ENCODE assay signal across 14 mouse cellular contexts in genomic region chr1:58691718-58692117, GRCm38 (mm10). TPM values are rescaled to one million over a fixed set of nuclear protein-coding genes. Genes with fewer than 3 reads are reported as not detected.
A peak's percentile ranks its signal among the peaks of the same experiment; 100 is the strongest.
DNase-seq lines count a peak whose midpoint lies in the region; ATAC-seq and TF ChIP-seq lines count a peak whose summit lies in the region.
"Not testable (repeated sequence)": the region's sequence is repeated elsewhere in the genome, so short reads cannot be mapped to it uniquely, and the experiment has no call there.
"Had no signal": no experiment of that assay in that cellular context is flagged by ENCODE, and none has a peak within 500 bp of the region (broad histone marks: within the 10 kb centered on the region; RNA-seq: fewer than 3 reads in every experiment).

No protein-coding gene starts in this region.

- not testable (repeated sequence) for H3K9me3 ChIP-seq in intestine, embryonic 15.5 days; intestine, embryonic 16.5 days (ENCODE audit: control insufficient read depth, low read length); intestine, postnatal 0 days (ENCODE audit: control insufficient read depth)

- 70% methylated on average over 1 of the region's 1 CpGs for WGBS in intestine, embryonic 15.5 days
- WGBS in intestine, embryonic 16.5 days = 60% methylated on average over 1 of the region's 1 CpGs
- 50% methylated on average over 1 of the region's 1 CpGs for WGBS in intestine, postnatal 0 days
- WGBS in liver, adult 2 months = 18% methylated on average over 1 of the region's 1 CpGs
- 24% methylated on average over 1 of the region's 1 CpGs for WGBS in small intestine, adult 2 months

- not testable (repeated sequence) for H3K4me2 ChIP-seq in intestine, embryonic 15.5 days (replicated peaks); intestine, embryonic 16.5 days (ENCODE audit: low read depth, low read length); intestine, postnatal 0 days (replicated peaks; ENCODE audit: low read depth)

- TF ChIP-seq CTCF in intestine, postnatal 0 days (IDR thresholded peaks at IDR 0.05; ENCODE audit: low read depth); liver, adult 2 months (IDR thresholded peaks at IDR 0.05; ENCODE audit: low read depth, low read length); small intestine, adult 2 months (IDR thresholded peaks at IDR 0.05; ENCODE audit: extremely low read depth, insufficient read length, insufficient replicate concordance, low read depth, low read length): not testable (repeated sequence)

- H3K4me1 ChIP-seq in brown adipose tissue, adult 24 weeks (ENCODE audit: control insufficient read depth, insufficient read depth, insufficient read length, low read length); intestine, embryonic 15.5 days (replicated peaks); intestine, embryonic 16.5 days (ENCODE audit: control insufficient read depth, insufficient read depth, low read length); intestine, postnatal 0 days (replicated peaks; ENCODE audit: control insufficient read depth, insufficient read depth, low read length); liver, adult 2 months (ENCODE audit: control insufficient read depth, insufficient read depth, low read length); small intestine, adult 2 months (ENCODE audit: control insufficient read depth, insufficient read depth, insufficient read length, low read length): not testable (repeated sequence)

- H3K27me3 ChIP-seq in intestine, embryonic 15.5 days (replicated peaks); intestine, embryonic 16.5 days (replicated peaks; ENCODE audit: control insufficient read depth, insufficient read depth, low read length); intestine, postnatal 0 days (replicated peaks; ENCODE audit: control insufficient read depth, insufficient read depth, low read length); liver, adult 2 months (ENCODE audit: control insufficient read depth, insufficient read depth, low read length); small intestine, adult 2 months (ENCODE audit: control insufficient read depth, insufficient read depth, low read length): not testable (repeated sequence)

- not testable (repeated sequence) for H3K36me3 ChIP-seq in intestine, embryonic 15.5 days; intestine, embryonic 16.5 days (ENCODE audit: control insufficient read depth, insufficient read depth, low read length); intestine, postnatal 0 days (ENCODE audit: control insufficient read depth, insufficient read depth); liver, adult 2 months (ENCODE audit: control insufficient read depth, insufficient read depth, low read length); small intestine, adult 2 months (ENCODE audit: control insufficient read depth, insufficient read depth, low read length)

- peak; percentile 84 for ATAC-seq in intestine, embryonic 15.5 days
- peak; percentile 83 for ATAC-seq in intestine, embryonic 16.5 days
- ATAC-seq in intestine, postnatal 0 days = peak; percentile 59; the same call in 1 of the 2 replicates

- not testable (repeated sequence) for H3K79me2 ChIP-seq in liver, adult 2 months (ENCODE audit: control insufficient read depth, insufficient read depth, low read length)

- not testable (repeated sequence) for H3K4me3 ChIP-seq in brown adipose tissue, adult 24 weeks (ENCODE audit: insufficient read depth, low read depth, low read length); intestine, embryonic 15.5 days (replicated peaks); intestine, embryonic 16.5 days (ENCODE audit: low read length); intestine, postnatal 0 days (ENCODE audit: low read depth, low read length); liver, adult 2 months (ENCODE audit: insufficient read depth, low read depth, low read length); small intestine, adult 2 months (ENCODE audit: low read depth, low read length)

- TF ChIP-seq POLR2A in liver, adult 2 months (IDR thresholded peaks at IDR 0.05; ENCODE audit: extremely low read depth, insufficient read depth, low read length); small intestine, adult 2 months (IDR thresholded peaks at IDR 0.05; ENCODE audit: low read depth, low read length): not testable (repeated sequence)

- peak overlapping the region; percentile 29 for H3K27ac ChIP-seq in brown adipose tissue, adult 24 weeks (replicated peaks; ENCODE audit: low read depth, low read length)
- not testable (repeated sequence) for H3K27ac ChIP-seq in intestine, embryonic 15.5 days; liver, adult 2 months (replicated peaks; ENCODE audit: insufficient read depth, low read depth, low read length)
- H3K27ac ChIP-seq in intestine, embryonic 16.5 days (ENCODE audit: low read length) = peak overlapping the region; percentile 57; the same call in 1 of the 2 replicates
- H3K27ac ChIP-seq in intestine, postnatal 0 days (ENCODE audit: low read depth, low read length) = peak overlapping the region; percentile 79
- peak overlapping the region; percentile 100 for H3K27ac ChIP-seq in small intestine, adult 2 months (ENCODE audit: insufficient read depth, low read depth, low read length)

- DNase-seq in heart, adult 11 months = peak; percentile 73
- DNase-seq in liver, adult 2 months (ENCODE audit: extremely low read depth, low read depth, low spot score) = peak; percentile 69

- not testable (repeated sequence) for H3K9ac ChIP-seq in intestine, embryonic 15.5 days; intestine, embryonic 16.5 days (ENCODE audit: low read depth, low read length); intestine, postnatal 0 days (ENCODE audit: low read depth, low read length); liver, adult 2 months (ENCODE audit: low read depth, low read length)

RNA-seq across cellular contexts. Expression of gene Als2cr12, which starts 4.1 kb away (rescaled TPM):
- polyA plus RNA-seq in brown adipose tissue, adult 24 weeks (2012; ENCODE audit: insufficient read depth, insufficient read length, missing spikeins) = 8.6 and 11.0 TPM in 2 replicates
- polyA plus RNA-seq in intestine, embryonic 15.5 days (2015; fragmentation: Nextera tagmentation; extraction: Ambion mirVana) = 1.5 and 1.6 TPM in 2 replicates
- polyA plus RNA-seq in intestine, embryonic 16.5 days (2015; fragmentation: Nextera tagmentation; extraction: Ambion mirVana) = 1.8 and 2.4 TPM in 2 replicates
- polyA plus RNA-seq in intestine, postnatal 0 days (2015; fragmentation: Nextera tagmentation; extraction: Ambion mirVana) = 10.6 and 13.9 TPM in 2 replicates
- total RNA-seq in liver, adult 2 months (2014; rRNA removed) = 0.13 and 0.74 TPM in 2 replicates
- 0.07 TPM in 1 of 2 replicates, not detected in the other for polyA plus RNA-seq in liver, adult 2 months (2012; rRNA removed)
- polyA plus RNA-seq in small intestine, adult 2 months (2012; rRNA removed) = 0.06 and 0.47 TPM in 2 replicates
- total RNA-seq: CH12.LX, MEL had no signal
- polyA plus RNA-seq: activated CD4-positive, CD25-positive, alpha-beta regulatory T cell, adult 4 months; adrenal gland, adult 2 months; brain, embryonic 14.5 days; cerebellum, adult 2 months; G1E had no signal

RNA-seq across cellular contexts. Expression of gene Cflar, which starts 19.6 kb away (rescaled TPM):
- polyA plus RNA-seq in brown adipose tissue, adult 24 weeks (2012; ENCODE audit: insufficient read depth, insufficient read length, missing spikeins) = 43.9 and 53.5 TPM in 2 replicates
- polyA plus RNA-seq in intestine, embryonic 15.5 days (2015; fragmentation: Nextera tagmentation; extraction: Ambion mirVana) = 29.2 and 30.0 TPM in 2 replicates
- polyA plus RNA-seq in intestine, embryonic 16.5 days (2015; fragmentation: Nextera tagmentation; extraction: Ambion mirVana) = 25.6 and 28.2 TPM in 2 replicates
- 28.9 and 33.7 TPM in 2 replicates for polyA plus RNA-seq in intestine, postnatal 0 days (2015; fragmentation: Nextera tagmentation; extraction: Ambion mirVana)
- 95.0 and 98.7 TPM in 2 replicates for total RNA-seq in liver, adult 2 months (2014; rRNA removed)
- 43.5 and 45.7 TPM in 2 replicates for polyA plus RNA-seq in liver, adult 2 months (2012; rRNA removed)
- polyA plus RNA-seq in small intestine, adult 2 months (2012; rRNA removed) = 9.8 and 29.5 TPM in 2 replicates
